Mouse (Mus musculus) G1E (cell line): ENCODE measurements around the gene Tango6.

Source experiments
- CTCF ChIP-seq: IDR thresholded peaks from 2 replicates; pipeline ENCODE4 v1.5.1; 2012; ENCODE audit warnings: low read depth, low read length, inconsistent platforms, mixed read lengths
- GATA1 ChIP-seq: IDR thresholded peaks from 2 replicates; pipeline ENCODE4 v1.6.1; 2012; ENCODE audit warnings: borderline replicate concordance, low read length, inconsistent platforms, mixed read lengths
- GATA2 ChIP-seq: IDR thresholded peaks from 2 replicates; pipeline ENCODE4 v1.6.1; 2012; ENCODE audit warnings: low read depth, low read length, inconsistent platforms, borderline replicate concordance
- POLR2AphosphoS5 ChIP-seq: IDR thresholded peaks from 2 replicates; pipeline ENCODE4 v1.6.1; 2012; ENCODE audit warnings: low read depth, low read length, inconsistent platforms; ENCODE audit not compliant: insufficient replicate concordance
- TAL1 ChIP-seq: conservative IDR thresholded peaks from 2 replicates; pipeline ENCODE4 v1.6.1; 2012; ENCODE audit warnings: low read depth, low read length, inconsistent platforms, mixed read lengths

- TF ChIP-seq CTCF (no peak), TAL1 (no peak), GATA1 (no peak), POLR2AphosphoS5 (no peak), GATA2 (no peak)
Measured at GRCm38 (mm10) chr8:106706194-106706593, 23.3 kb downstream of the Tango6 start.
